Mouse (Mus musculus): Measurements from ENCODE around the gene Trim9.

DNA sequence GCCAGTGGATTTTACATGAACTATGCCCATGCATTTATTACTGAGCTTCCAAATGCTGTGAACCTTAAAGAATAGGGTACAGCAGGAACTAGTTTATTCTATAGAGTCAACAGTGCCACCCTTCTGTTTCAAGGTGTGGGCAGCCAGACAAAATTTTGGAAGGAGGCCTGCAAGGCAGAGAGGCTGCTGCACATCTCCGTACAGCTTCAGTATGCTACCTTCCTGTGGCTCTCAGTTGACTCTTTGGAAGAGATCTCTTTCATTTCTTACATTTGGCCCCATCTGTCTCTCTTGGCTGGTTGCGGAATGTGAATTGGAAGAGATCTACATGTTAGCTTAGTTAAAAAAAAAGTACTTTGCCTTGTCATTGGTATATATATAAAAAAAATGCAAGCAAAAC is 66.5 kb downstream of the Trim9 start:
- TF ChIP-seq CTCF (IDR thresholded peaks at IDR 0.05; ENCODE audit: borderline replicate concordance, insufficient read depth, low read depth, low read length) (no peak), POLR2A (IDR thresholded peaks at IDR 0.05; ENCODE audit: borderline replicate concordance, insufficient read depth, low read length) (no peak)
